Mouse (Mus musculus): ENCODE measurements around the gene Brca1.
"Not testable (repeated sequence)": the region's sequence is repeated elsewhere in the genome, so short reads cannot be mapped to it uniquely, and the experiment has no call there.

Brca1 gene

DNA sequence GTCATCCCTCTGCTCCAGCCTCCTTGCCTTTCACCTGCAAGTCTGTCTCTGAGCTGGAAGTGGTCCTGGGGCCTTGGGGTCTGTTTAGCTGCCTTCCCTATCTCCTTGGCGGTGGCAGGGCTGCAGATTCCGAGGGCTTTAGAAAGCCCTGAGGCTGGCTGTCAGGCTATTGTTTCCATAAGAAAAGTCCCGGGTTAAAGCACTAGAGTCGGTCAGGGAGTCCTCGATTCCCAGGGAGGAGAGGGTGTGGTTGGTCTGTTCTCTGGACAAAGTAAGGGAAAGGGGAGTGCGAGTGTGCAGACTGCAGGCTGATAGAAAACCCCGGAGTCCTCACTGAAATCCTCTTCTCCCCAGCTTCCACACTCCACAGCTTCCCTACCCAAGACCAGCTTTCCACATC lies 81.5 kb downstream of the Brca1 start:
- DNase-seq (ENCODE audit: low spot score in 2 of 2), result no peak

DNA sequence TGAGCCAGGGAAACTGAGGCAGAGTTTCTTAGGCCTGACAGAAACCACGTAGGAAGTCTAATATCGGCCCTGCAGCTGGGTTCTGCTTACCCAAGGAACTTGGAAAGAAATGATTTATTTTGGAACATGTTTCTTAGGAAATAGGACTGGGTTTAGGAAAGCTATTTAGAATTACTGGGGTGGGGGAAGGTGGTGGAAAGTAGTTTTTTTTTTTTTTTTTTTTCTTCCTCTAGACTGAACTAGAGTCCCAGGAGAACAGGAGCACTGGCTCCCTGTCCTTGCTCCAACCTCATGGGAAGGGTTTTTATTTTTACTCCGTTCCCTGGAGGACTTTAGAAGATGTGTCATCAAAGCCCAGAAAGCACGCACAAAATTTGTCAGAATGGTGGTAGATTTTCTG lies 82.6 kb downstream of the Brca1 start:
- no peak for DNase-seq (ENCODE audit: low spot score in 2 of 2)

DNA sequence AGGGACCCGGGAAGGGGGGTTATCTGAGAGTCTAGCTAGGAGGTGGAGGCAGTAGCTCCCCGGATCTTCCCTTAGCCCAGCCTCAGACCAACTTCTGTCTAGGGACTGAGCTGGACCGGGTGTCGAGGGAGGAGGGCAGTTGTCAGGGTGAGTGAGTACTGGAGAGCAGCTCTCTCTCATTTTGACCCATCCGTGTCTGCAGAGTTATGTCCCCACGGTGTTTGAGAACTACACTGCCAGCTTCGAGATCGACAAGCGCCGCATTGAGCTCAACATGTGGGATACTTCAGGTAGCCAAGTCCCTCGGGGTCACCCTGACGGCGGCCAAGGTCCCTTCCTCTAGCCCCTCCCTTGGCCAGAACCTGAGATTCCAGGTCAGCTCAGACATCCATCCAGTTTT lies 83.0 kb downstream of the Brca1 start:
- no peak for DNase-seq (ENCODE audit: low spot score in 2 of 2)

DNA sequence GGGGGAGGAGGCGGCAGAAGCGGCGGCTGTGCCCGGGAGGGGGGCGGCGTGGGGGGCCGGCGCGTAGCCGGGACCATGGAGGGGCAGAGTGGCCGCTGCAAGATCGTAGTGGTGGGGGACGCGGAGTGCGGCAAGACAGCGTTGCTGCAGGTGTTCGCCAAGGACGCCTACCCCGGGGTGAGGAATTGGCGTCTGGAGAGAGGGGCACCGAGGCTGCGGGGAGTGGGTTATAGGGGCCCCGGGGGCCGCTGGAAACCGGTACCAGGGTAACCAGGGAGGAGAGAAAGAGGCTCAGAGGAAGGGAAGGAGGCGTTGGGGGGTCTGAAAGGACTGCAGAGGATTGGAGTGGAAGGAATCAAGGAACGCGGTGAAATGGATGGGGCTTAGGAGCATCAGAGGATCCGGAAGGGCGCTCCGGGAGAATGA lies 83.5 kb downstream of the Brca1 start:
- no peak for DNase-seq (ENCODE audit: low spot score in 2 of 2)

DNA sequence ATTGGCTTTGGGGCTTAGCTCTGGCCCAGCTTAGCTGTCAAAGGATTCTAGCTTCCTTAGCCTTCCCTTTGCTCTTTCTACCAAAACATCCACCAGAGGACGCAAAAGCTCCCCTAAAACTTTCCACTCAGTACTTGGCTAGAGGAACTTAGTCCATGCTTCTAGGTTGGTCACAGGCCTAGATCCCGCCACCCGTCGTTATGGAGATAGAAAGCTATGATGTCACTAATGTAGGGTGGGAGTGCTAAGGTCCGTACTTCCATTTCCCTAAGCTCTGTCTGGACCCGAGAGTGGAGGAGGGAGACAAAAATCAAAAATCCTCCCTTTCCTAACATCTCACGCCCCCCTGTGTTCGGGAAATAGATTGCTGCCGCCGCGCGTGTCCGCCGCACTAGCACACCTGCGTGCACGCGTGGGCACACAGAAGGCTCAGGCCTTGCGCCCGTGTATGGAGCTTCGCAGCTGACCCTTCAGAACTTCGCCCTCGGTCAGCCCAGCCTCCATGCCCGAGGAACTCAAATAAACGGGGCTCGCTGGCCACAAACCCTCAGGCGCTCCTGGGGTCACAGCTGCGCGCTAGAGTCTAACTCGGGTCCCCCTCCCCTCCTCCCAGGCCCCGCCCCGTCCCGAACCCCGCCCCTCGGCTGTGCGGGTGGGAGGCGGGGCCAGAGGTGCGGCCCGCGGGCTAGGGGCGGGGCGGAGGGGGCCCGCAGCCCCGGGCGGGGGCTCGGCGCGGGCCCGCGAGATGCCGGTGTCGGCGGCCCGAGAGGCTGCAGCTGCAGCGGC lies 84.1 kb downstream of the Brca1 start:
- peak; percentile 59 to 81 for DNase-seq (ENCODE audit: low spot score in 2 of 2)

DNA sequence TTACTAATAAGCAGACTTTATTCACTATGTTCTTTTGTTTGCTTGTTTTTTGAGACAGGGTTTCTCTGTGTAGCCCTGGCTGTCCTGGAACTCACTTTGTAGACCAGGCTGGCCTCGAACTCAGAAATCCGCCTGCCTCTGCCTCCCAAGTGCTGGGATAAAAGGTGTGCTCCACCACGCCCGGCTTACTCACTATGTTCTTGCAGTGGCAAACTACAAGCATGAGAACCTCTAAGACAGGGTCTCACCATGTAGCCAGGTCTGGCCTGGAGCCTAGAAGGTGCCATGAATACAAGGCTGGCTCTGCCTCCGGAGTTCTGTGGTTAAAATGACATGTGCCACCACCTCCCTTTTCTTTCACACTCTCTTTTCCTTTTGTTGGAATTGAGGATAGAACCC lies 85.2 kb downstream of the Brca1 start:
- not testable (repeated sequence) for DNase-seq (ENCODE audit: low spot score in 2 of 2)

DNA sequence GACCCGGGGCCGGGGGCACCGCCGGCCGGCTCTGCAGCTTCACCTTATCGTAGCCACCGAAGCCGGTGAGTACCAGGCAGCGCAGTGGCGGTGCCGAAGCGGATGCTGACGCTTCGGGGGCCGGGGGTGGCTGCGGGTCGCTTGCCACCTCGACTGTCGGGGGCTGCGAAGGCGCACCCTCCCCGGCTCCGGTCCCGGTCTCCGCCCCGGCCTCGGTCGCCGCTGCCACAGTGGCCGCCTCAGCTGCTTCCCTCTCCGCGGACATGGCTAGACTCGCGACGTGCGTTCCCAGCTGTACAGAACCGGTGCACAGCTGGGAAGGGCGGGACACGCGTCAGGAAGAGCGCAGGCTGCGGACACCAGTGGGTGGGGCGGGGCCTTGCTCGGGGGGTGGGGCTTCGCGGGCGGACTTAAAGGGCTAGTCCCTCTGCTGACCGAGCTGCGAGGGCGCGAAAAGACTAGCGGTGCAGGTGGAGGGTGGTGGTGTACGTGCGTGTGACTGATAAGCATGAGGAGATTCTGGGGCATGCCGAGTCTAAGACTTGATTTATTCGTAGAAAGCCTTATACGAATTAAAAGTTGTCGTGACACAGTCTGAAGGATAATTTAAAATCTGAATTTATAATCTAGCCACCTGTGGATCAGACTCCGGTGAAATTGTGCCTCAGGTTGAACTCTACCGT lies 85.7 kb downstream of the Brca1 start, which contains the start of gene Vat1:
TSS of gene Vat1 (minus strand) at position 362 of the 683 bp plus-strand sequence.
- peak in 1 of 2 experiments; percentile 46 for DNase-seq (ENCODE audit: low spot score in 2 of 2)

DNA sequence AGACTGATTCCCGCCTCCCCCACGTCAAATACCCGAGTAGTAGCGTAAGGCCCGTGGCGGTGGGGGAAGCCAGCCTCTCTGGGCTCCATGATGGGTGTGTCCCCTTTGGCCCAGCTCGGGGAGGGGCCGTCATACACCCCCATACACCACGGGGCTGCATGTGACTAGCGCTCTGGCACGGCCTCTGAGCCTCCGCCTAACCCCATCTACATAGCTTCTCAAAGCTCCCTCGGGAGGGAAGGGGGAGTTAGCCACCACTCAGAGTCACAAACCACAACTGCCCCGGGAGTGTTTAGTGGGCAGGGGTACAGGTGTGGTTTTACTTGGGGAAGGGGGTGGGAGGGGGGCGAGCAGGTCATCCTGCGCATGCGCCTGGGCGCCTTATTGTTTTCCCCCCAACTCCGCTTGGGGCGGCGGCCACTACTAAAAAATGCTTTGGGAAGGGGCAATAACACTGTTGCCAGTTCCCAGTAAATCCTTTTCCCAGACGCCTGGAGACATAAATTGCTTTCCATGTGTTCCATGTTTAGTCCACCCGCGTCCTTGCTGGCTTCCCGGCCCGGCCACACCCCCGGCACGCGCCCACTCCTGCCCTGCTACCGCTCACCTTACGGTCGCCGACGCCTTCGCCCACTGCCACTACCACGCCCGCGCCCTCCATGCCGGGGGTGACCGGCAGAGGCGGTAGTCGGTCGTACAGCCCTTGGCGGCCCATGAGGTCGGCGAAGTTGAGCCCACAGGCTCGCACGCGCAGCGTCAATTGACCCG lies 86.5 kb downstream of the Brca1 start:
- peak in 1 of 2 experiments; percentile 42 for DNase-seq (ENCODE audit: low spot score in 2 of 2)

DNA sequence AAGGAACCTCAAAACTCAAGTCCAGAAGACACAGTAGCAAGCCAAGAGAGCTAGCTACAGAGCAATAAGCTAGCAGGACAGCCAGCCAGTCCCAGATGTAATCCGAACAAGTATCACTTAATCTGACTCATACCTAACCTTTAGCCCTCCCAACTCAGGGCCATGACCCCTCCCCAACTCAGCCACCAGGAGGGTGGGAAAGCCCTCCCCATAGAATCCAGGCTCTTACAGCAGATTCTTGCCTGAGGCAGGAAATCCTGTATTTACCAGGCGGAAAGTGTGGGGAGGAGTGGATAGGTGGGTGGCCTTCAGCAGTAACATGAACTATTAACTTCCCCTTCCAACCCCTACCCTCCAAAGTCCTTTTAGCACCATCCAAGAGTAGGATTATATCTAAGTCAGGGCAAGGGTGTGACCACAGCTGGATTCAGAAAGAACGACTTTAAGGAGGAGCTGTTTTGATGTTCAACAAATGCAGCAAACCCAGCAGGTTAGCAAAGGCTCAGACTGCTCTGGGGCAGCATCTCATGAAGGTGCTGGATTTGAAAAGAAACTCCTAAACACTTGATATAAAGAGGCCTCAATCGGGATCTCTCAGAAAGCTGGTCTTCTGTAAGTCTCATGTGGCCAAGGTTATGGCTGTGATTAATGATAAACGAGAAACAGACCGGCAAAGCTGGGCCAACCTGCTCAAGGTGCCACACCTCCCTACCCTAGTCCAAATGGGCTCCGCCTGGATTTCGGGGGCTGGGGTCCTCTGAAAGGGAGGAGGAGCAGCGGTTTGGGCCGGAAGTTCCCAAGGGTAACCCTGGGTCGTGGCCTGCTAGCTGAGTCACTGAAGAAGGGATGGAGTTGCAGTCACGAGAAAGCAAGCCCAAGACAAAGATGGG lies 87.3 kb downstream of the Brca1 start, which contains the start of gene Rnd2:
TSS of gene Rnd2 (plus strand) at position 789 of the 890 bp plus-strand sequence.
- DNase-seq (ENCODE audit: low spot score in 2 of 2), result no peak

DNA sequence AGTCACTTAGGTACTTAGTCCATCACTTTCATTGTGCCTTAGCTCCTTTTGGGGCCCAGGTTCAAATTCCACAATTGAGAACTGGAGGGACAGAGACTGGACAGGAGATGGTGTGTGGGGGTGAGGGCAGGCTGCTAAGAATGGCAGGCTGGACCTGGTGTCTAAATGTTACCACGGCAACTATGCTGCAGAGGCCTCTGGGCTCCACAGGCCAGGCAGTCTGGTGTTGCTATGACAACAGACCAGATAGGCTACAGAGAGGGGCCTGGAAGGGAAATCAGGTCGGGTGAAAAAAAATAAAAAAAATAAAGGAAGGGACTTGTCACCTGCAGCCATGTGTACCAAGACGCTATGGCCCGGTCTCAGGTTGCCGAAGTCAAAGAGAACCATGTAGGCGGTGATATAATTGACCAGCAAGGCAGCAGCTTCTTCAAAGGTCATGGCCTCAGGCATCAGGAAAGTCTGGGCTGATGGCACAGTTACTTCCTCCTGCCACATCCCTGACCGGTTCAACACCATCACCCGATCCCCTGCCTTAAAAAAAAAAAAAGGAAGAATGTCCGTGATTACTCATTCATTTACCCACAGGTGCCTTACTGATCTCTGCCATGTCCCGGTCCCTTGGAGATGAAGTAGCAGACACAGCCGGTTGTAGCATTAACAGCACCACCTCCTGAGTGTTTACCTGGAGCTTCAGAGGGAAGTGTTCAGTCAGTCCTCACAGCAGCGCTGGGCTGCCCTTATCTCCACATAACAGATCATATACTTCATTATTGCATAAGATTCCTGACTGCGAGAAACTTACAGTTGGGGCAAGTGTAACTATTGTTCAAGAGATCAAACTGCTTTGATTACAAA lies 88.9 kb downstream of the Brca1 start:
- DNase-seq (ENCODE audit: low spot score in 2 of 2), result no peak

DNA sequence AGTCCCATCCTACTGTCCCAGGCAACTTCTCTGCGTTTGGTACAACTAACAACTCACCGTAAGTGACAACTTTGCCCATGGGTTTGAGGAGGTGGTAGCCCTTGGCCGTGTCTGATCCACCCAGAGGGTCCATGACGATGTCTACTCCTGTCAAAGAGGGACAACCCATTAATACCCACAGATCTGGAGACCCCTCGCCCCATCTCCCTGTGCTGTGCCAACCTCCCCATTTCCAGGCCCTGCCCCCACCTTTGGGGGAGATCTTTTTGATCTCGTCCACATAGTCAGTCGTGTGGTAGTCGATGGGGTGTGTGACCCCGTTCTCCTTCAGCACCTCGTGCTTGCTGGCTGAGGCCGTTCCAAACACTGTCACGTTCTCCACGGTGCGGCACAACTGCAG lies 89.6 kb downstream of the Brca1 start:
- DNase-seq (ENCODE audit: low spot score in 2 of 2), result no peak

DNA sequence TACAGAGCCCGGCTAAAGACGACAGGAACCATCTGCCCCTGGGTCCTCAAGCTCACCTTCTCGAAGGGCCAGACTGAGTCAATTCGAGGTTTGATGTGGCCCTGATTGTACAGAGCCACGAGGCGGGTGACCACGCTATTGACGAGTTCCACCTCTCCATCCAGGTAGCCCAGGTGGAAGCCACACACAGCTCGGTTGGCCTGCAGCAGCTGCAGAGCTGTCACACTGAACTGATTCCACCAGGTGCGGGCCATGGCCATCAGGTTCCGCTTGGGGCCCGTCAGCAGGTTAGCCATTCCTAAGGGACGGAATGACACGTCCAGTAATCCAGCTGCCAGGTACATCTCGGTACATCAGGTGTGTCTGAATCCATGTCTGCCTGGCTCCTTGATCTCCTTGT lies 91.4 kb downstream of the Brca1 start:
- no peak for DNase-seq (ENCODE audit: low spot score in 2 of 2)

DNA sequence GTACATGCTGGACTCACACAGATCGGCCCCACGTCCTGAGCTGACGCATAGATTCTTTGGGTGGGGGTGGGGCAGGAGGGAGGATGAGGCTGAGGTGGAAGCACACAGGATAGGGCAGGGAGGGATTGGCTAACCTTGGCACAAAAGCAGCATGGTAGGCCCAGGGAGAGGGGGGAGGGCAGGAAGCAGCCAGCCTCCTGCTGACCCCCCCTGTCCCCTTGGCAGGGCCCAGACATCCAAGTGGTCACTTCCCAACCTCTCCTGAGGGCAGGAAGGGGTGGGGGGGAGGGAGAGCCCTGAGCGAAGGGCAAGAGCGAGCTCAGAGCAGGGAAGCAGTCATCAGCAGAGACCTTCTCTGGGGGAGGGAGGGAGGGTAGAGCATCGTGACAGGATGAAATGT lies 92.0 kb downstream of the Brca1 start:
- DNase-seq (ENCODE audit: low spot score in 2 of 2), result no peak

DNA sequence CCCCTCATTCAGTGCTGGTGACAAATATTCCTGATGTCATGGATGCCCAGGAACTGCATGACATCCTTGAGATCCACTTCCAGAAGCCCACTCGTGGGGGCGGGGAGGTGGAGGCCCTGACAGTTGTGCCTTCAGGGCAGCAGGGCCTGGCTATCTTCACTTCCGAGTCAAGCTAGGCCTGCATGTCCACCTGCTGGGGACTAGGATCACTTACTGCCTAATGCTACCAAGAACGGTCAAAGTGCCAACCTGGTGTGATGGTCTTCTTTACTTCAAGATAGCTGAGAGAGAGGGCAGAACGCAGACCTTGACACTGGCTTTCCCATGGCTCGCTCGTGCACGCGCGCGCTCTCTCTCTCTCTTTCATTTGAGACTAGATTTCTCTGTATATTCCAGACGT lies 93.5 kb downstream of the Brca1 start:
- no peak for DNase-seq (ENCODE audit: low spot score in 2 of 2)

DNA sequence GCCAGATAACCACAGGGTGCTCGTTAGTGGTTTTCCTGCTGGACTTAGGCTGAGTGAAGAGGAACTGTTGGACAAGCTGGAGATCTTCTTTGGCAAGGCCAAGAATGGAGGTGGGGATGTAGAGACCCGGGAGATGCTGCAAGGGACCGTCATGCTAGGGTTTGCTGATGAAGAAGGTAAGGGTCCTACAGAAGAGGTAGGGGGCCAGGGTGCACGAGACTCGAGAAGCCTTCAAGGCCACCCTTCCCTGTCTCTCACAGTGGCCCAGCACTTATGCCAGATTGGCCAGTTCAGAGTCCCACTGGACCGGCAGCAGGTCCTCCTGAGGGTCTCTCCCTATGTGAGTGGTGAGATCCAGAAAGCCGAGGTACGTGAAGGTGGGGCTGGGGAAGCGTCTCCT lies 94.1 kb downstream of the Brca1 start:
- no peak for DNase-seq (ENCODE audit: low spot score in 2 of 2)

DNA sequence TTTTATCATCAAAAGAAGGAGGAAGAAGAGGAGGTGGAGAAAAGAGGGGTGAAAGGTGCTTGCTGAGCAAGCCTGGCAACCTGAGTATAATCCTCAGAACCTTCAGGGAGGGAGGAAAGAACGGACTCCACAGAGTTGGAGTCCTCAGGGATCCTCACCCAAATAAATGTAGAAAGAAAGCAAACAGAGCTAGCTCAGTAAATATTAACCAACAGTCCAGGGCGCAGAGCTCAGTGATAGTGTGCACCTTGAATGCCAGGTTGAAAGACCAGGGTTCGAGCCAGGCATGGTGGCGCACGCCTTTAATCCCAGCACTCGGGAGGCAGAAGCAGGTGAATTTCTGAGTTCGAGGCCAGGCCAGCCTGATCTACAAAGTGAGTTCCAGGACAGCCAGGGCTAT lies 96.1 kb downstream of the Brca1 start:
- no peak for DNase-seq (ENCODE audit: low spot score in 2 of 2)

DNA sequence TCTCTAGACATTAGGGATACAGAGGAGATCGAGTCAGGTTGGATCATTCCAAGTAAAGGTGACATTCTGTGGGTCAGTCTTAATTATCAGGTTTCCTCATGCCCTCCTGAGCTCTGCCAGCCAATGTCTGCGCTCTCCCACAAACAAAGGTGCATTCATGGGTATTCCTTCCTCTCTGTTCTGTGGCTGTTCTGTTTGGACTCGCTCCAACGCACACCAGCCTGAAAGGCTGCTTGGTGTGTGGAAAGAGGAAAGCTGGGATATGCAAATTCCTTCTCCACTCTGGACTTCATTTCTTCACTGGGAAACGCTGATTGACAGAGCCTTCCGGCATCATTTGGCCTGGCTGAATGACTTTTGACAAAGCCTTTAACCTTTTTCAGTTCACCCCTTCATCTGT lies 97.1 kb downstream of the Brca1 start:
- no peak for DNase-seq (ENCODE audit: low spot score in 2 of 2)

DNA sequence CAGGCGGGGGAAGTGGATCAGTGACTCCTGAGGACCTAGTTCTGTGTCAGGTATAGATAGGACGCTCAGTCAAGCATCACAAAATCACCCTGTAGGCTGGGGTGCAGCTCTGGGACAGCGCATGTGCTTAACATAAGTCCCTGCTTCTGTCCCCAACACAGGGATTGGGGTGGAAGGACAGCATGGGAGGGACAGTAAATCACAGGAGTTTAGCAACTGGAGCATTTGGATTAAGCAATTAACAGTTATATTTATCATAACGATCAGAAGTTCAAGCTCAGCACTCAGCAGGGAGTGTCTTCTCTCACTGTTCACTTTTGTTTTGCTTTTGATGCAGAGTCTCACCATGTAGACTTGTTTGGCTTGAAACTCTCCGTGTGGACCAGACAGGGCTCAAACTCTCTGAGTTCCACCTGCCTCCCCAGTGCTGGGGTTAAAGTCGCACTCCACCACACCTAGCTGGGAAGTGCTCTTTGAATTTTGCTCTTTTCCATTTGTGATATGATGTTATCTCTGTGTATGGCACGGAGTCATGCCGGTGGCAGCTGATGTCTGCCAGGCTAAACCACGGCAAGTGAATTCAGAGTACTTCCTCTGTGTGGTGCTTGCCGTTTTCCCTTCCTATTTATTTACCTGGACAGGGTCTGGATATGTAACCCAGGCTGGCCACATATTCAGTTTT lies 99.5 kb downstream of the Brca1 start:
- DNase-seq (ENCODE audit: low spot score in 2 of 2), result no peak

DNA sequence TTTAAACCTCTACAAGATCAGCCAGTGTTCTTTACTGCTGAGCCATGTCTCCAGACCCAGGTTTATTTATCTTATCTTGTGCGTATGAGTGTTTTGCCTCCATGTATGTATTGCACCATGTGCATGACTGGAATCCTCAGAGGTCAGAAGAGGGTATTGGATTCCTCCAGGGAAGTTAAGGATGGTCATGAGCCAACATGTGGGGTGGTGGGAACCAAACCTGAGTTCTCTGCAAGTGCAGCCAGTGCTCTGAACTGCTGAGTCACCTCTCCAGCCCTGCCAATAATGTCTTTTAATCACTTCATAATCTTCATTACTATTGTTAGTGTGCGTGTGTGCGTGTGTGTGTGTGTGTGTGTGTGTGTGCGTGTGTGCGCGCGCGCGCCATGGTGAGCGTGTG lies 100.2 kb downstream of the Brca1 start:
- DNase-seq (ENCODE audit: low spot score in 2 of 2), result no peak

DNA sequence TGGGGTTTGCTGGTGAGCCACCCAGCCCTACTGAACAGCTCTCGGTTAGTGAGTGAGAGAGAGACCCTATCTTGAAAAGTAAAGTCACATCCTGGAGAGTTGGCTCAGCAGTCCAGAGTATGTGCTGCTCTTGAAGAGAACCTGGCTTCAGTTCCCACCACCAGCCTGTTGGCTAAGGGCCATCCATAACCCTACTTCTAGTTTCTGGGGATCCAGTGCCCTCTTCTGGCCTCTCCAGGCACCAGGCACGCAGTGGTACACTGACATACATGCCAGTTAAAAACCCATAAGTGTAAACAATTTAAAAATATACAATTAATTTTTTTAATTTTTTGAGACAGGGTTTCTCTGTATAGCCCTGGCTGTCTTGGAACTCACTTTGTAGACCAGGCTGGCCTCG lies 101.4 kb downstream of the Brca1 start:
- DNase-seq (ENCODE audit: low spot score in 2 of 2), result no peak

All from left cerebral cortex, adult 9 months (tissue).